Mouse (Mus musculus): ENCODE measurements around the gene Smim24.
A peak's percentile ranks its signal among the peaks of the same experiment; 100 is the strongest.

Smim24 gene

DNA sequence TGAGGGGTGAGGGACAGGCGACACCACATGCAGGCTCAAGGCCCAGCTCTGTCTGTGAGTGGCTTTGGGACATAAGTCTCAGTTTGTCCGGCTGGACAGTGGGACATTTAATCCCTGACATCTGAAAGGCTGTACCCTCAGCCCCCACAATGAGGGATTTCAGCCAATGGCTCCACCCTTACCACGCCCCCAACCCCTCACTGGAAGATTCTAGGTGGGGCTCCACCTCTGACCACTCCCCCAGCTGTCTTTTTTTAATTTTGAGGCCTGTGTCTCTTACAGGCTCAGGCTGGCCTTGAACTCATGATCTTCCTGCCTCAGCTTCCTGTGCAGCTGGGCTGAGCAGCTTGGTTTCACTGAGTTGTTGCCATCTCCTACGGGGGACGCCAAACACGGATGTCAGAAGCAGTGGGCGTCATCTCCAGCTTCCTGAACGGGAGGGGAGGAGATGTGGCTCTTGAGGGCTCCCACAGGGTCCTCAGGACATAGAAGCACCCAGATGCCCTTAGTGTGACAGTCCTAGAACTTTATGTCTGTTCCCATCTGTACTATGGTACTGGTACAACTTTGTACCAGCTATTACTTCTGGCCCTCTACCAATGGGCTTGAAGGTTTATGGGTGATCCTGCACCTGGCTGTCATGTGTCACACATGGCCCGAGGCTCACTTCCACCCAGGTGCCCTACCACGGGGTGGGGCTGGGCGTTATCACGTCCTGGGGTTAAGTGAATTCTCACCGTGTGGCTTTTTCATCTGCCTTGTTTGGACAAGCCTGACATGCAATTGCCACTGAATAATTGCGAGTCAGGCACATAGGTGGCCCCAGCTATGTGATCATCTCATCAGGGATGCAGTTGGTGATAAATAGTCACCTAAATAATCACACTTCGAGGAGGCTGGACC lies 41.8 kb downstream of the Smim24 start:
- DNase-seq (ENCODE audit: low read depth, low spot score) = no peak

DNA sequence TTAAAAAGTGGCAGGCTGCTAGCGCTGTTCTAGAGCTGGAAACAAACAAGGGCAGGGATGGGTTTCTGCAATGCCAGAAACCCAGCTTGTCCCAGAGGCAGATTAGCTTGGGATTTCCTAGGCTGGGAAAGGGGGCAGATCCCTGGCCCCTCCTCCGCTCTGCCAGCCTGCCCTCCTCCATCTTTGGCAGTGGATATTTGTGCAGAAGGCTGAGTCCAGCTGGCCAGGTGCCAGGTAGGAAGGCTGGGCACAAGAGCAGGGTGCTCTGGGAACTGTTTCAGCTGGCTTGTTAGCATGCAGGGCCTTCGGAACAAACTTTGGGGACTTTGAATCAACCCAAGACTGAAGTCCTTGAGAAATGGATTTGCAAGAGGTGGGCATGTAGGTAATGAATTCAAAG lies 42.6 kb downstream of the Smim24 start:
- DNase-seq (ENCODE audit: low read depth, low spot score) = peak; percentile 95

DNA sequence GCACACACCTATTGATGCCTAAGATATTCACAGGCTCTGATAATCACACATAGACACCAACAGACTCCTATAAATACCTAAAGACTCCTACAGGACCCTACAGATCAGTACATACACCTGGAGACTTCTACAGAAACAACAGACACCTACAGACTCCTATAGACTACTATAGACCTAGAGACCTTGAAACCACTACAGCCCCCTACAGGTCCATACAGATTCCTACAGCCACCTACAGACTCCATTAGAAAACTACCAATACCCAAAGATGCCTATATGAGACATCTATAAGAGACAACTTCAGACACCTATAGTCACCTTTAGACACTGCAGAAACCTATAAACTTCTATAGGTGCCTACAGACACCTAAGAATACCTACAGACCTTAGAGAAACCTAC lies 48.2 kb downstream of the Smim24 start:
- peak; percentile 27 for DNase-seq (ENCODE audit: low read depth, low spot score)
